Mouse (Mus musculus): ENCODE data around the gene Defb20. TPM values are rescaled to one million over a fixed set of nuclear protein-coding genes. Genes with fewer than 3 reads are reported as not detected.

Gene Defb20
- total RNA-seq, 1 experiment from 2014 or later, result not detected

- ATAC-seq (replicated peaks in 1 of 2; ENCODE audit: insufficient read depth in 1 of 2, low FRiP score in 2 of 2, low TSS enrichment in 1 of 2, low read depth in 1 of 2, poor library complexity in 2 of 2, severe bottlenecking in 2 of 2), result no peak
Measured at GRCm38 (mm10) chr2:152481726-152482125, 4.9 kb downstream of the Defb20 start.

GRCm38 (mm10) chr2:152487024-152487423, 10.2 kb downstream of the Defb20 start:
- ATAC-seq (replicated peaks in 1 of 2; ENCODE audit: insufficient read depth in 1 of 2, low FRiP score in 2 of 2, low TSS enrichment in 1 of 2, low read depth in 1 of 2, poor library complexity in 2 of 2, severe bottlenecking in 2 of 2), result no peak

- ATAC-seq (replicated peaks in 1 of 2; ENCODE audit: insufficient read depth in 1 of 2, low FRiP score in 2 of 2, low TSS enrichment in 1 of 2, low read depth in 1 of 2, poor library complexity in 2 of 2, severe bottlenecking in 2 of 2), result no peak
Measured at GRCm38 (mm10) chr2:152490038-152490437, 13.2 kb downstream of the Defb20 start, which contains the start of gene Defb22. TSS of gene Defb22 (minus strand) at chr2:152490138.

GRCm38 (mm10) chr2:152493151-152493550, 16.3 kb downstream of the Defb20 start:
- ATAC-seq (replicated peaks in 1 of 2; ENCODE audit: insufficient read depth in 1 of 2, low FRiP score in 2 of 2, low TSS enrichment in 1 of 2, low read depth in 1 of 2, poor library complexity in 2 of 2, severe bottlenecking in 2 of 2), result no peak

- ATAC-seq (replicated peaks in 1 of 2; ENCODE audit: insufficient read depth in 1 of 2, low FRiP score in 2 of 2, low TSS enrichment in 1 of 2, low read depth in 1 of 2, poor library complexity in 2 of 2, severe bottlenecking in 2 of 2), result no peak
Measured at GRCm38 (mm10) chr2:152498020-152498419, 21.2 kb downstream of the Defb20 start.

GRCm38 (mm10) chr2:152500204-152500862, 23.5 kb downstream of the Defb20 start:
- no peak for ATAC-seq (replicated peaks in 1 of 2; ENCODE audit: insufficient read depth in 1 of 2, low FRiP score in 2 of 2, low TSS enrichment in 1 of 2, low read depth in 1 of 2, poor library complexity in 2 of 2, severe bottlenecking in 2 of 2)

- no peak for ATAC-seq (replicated peaks in 1 of 2; ENCODE audit: insufficient read depth in 1 of 2, low FRiP score in 2 of 2, low TSS enrichment in 1 of 2, low read depth in 1 of 2, poor library complexity in 2 of 2, severe bottlenecking in 2 of 2)
Measured at GRCm38 (mm10) chr2:152500863-152501229, 24.0 kb downstream of the Defb20 start.

- ATAC-seq (replicated peaks in 1 of 2; ENCODE audit: insufficient read depth in 1 of 2, low FRiP score in 2 of 2, low TSS enrichment in 1 of 2, low read depth in 1 of 2, poor library complexity in 2 of 2, severe bottlenecking in 2 of 2), result 0 out of 4 replicates have a peak, but pooled peaks of 1 of the 2 experiments have one; percentile 14
Measured at GRCm38 (mm10) chr2:152503950-152504349, 27.1 kb downstream of the Defb20 start.

- ATAC-seq (replicated peaks in 1 of 2; ENCODE audit: insufficient read depth in 1 of 2, low FRiP score in 2 of 2, low TSS enrichment in 1 of 2, low read depth in 1 of 2, poor library complexity in 2 of 2, severe bottlenecking in 2 of 2), result no peak
Measured at GRCm38 (mm10) chr2:152511592-152511991, 34.7 kb downstream of the Defb20 start, which contains the start of gene Defb26. TSS of gene Defb26 (minus strand) at chr2:152511692.

GRCm38 (mm10) chr2:152516084-152516483, 39.2 kb downstream of the Defb20 start:
- ATAC-seq (replicated peaks in 1 of 2; ENCODE audit: insufficient read depth in 1 of 2, low FRiP score in 2 of 2, low TSS enrichment in 1 of 2, low read depth in 1 of 2, poor library complexity in 2 of 2, severe bottlenecking in 2 of 2), result peak in 1 of 2 experiments; percentile 24; a peak in 1 of 4 replicates

GRCm38 (mm10) chr2:152517981-152518380, 41.1 kb downstream of the Defb20 start, which contains the start of gene Defb28:
TSS of gene Defb28 (plus strand) at chr2:152518255.
- ATAC-seq (replicated peaks in 1 of 2; ENCODE audit: insufficient read depth in 1 of 2, low FRiP score in 2 of 2, low TSS enrichment in 1 of 2, low read depth in 1 of 2, poor library complexity in 2 of 2, severe bottlenecking in 2 of 2), result no peak

Other genes with a start within 250 kb of the Defb20 start
- 26.0 and 28.6 TPM in 2 replicates for gene Tbc1d20, start 183.2 kb upstream of the Defb20 start, total RNA-seq (2017)
- 63.9 and 70.2 TPM in 2 replicates for gene Rbck1, start 144.4 kb upstream of the Defb20 start, total RNA-seq (2017)
- gene Trib3, start 133.0 kb upstream of the Defb20 start, total RNA-seq (2017), result 1.7 and 3.0 TPM in 2 replicates
- not detected in 2 replicates for gene Nrsn2, start 100.4 kb upstream of the Defb20 start, total RNA-seq (2017)
- gene Sox12, start 79.0 kb upstream of the Defb20 start, total RNA-seq (2017), result 1.9 and 3.9 TPM in 2 replicates
- 5.8 and 5.9 TPM in 2 replicates for gene Zcchc3, start 62.0 kb upstream of the Defb20 start, total RNA-seq (2017)
- not detected in 2 replicates for gene 6820408C15Rik, start 61.5 kb upstream of the Defb20 start, total RNA-seq (2017)
- not detected in 2 replicates for gene Defb23, start 12.4 kb upstream of the Defb20 start, total RNA-seq (2017)
- gene Defb22, start 13.1 kb downstream of the Defb20 start, total RNA-seq (2017), result not detected in 2 replicates
- gene Defb26, start 34.6 kb downstream of the Defb20 start, total RNA-seq (2017), result not detected in 2 replicates
- not detected in 2 replicates for gene Defb28, start 41.2 kb downstream of the Defb20 start, total RNA-seq (2017)
- not detected in 2 replicates for gene Defb29, start 63.0 kb downstream of the Defb20 start, total RNA-seq (2017)
- gene Gm17416, start 92.3 kb downstream of the Defb20 start, total RNA-seq (2017), result not detected in 2 replicates
- gene Defb21, start 95.7 kb downstream of the Defb20 start, total RNA-seq (2017), result not detected in 2 replicates
- not detected in 2 replicates for gene Defb19, start 103.2 kb downstream of the Defb20 start, total RNA-seq (2017)
- not detected in 2 replicates for gene Defb45, start 122.3 kb downstream of the Defb20 start, total RNA-seq (2017)
- not detected in 2 replicates for gene Defb36, start 127.3 kb downstream of the Defb20 start, total RNA-seq (2017)
- gene Defb25, start 146.0 kb downstream of the Defb20 start, total RNA-seq (2017), result not detected in 2 replicates
- gene Rem1, start 149.9 kb downstream of the Defb20 start, total RNA-seq (2017), result not detected in 2 replicates
- gene H13, start 192.4 kb downstream of the Defb20 start, total RNA-seq (2017), result 104 and 106 TPM in 2 replicates
- 15.0 and 19.1 TPM in 2 replicates for gene Mcts2, start 210.0 kb downstream of the Defb20 start, total RNA-seq (2017)

All from hematopoietic stem cell, adult 5-6 weeks (primary cell).